Mouse (Mus musculus) retina, postnatal 7 days (tissue): ENCODE data around the gene Gm8206.
A peak's percentile ranks its signal among the peaks of the same experiment; 100 is the strongest.
"Not testable (repeated sequence)": the region's sequence is repeated elsewhere in the genome, so short reads cannot be mapped to it uniquely, and the experiment has no call there.

Experiments
- DNase-seq: peaks from one replicate; pipeline ENCODE4 v3.0.0-alpha.2; 2012; ENCODE audit warnings: low read depth, low spot score

Gene Gm8206

GRCm38 (mm10) chr14:6093842-6094241 is at the start of gene Gm8206:
Gene Gm8206 (minus strand): TSS chr14:6093942.
- DNase-seq: not testable (repeated sequence)

GRCm38 (mm10) chr14:6125707-6126106 is 32.0 kb upstream of the Gm8206 start, which contains the start of gene Gm3476:
Gene Gm3476 (minus strand): TSS chr14:6125807.
- not testable (repeated sequence) for DNase-seq

GRCm38 (mm10) chr14:6108272-6108925 is 14.7 kb upstream of the Gm8206 start, which contains the start of gene Gm3468:
Gene Gm3468 (minus strand): TSS chr14:6108665.
- peak; percentile 46 for DNase-seq

GRCm38 (mm10) chr14:6107500-6107899 is 13.8 kb upstream of the Gm8206 start:
- not testable (repeated sequence) for DNase-seq

GRCm38 (mm10) chr14:6058167-6058566 is 35.6 kb downstream of the Gm8206 start, which contains the start of gene Gm6337:
Gene Gm6337 (minus strand): TSS chr14:6058267.
- not testable (repeated sequence) for DNase-seq

- DNase-seq: not testable (repeated sequence)
Observed at GRCm38 (mm10) chr14:5987136-5987535, 106.6 kb downstream of the Gm8206 start.

- not testable (repeated sequence) for DNase-seq
Observed at GRCm38 (mm10) chr14:5979037-5979436, 114.7 kb downstream of the Gm8206 start, which contains the start of gene Gm3453. Gene Gm3453 (minus strand): TSS chr14:5979137.
